Mouse (Mus musculus): Measurements from ENCODE around the gene Pigk. TPM values are rescaled to one million over a fixed set of nuclear protein-coding genes. Genes with fewer than 3 reads are reported as not detected.
"Not testable (repeated sequence)": the region's sequence is repeated elsewhere in the genome, so short reads cannot be mapped to it uniquely, and the experiment has no call there.

The Pigk gene
- polyA plus RNA-seq, 1 experiment from 2014 or later = 50.8 TPM

GRCm38 (mm10) chr3:152699261-152699660, 14.6 kb upstream of the Pigk start:
- H3K4me1 ChIP-seq (replicated peaks) = no peaks in the 10 kb centered on the region
- ATAC-seq (ENCODE audit: low FRiP score, low read depth) = no peak
- 81% methylated on average over 8 of the region's 8 CpGs for WGBS
- H3K27ac ChIP-seq (replicated peaks) = no peak overlapping the region
- H3K36me3 ChIP-seq = no peaks in the 10 kb centered on the region
- no peak overlapping the region for H3K9ac ChIP-seq
- H3K9me3 ChIP-seq = no peaks in the 10 kb centered on the region
- H3K27me3 ChIP-seq = no peaks in the 10 kb centered on the region
- no peak overlapping the region for H3K4me3 ChIP-seq
- no peak overlapping the region for H3K4me2 ChIP-seq

DNA sequence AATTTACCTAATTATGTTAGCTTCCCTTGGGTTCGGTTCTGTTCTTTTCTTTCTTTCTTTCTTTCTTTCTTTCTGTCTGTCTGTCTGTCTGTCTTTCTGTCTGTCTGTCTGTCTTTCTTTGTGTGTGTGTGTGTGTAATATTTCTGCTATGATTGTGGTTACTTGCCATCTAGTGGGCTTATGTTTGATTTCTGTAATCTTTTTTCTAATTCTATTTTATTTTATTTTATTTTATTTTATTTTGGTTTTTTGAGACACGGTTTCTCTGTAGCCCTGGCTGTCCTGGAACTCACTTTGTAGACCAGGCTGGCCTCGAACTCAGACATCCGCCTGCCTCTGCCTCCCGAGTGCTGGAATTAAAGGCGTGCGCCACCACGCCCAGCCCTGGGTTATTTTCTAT, 12.4 kb upstream of the Pigk start:
- ATAC-seq (ENCODE audit: low FRiP score, low read depth) = 0 out of 2 replicates have a peak, but pooled peaks have one; percentile 34

GRCm38 (mm10) chr3:152702274-152702843, 11.5 kb upstream of the Pigk start:
- Histone ChIP-seq H3K4me2 (peak overlapping the region; percentile 43), H3K9ac (no peak overlapping the region), H3K4me1 (replicated peaks) (no peaks in the 10 kb centered on the region), H3K27me3 (no peaks in the 10 kb centered on the region), H3K4me3 (peak overlapping the region; percentile 23), H3K36me3 (no peaks in the 10 kb centered on the region), H3K27ac (replicated peaks) (no peak overlapping the region), H3K9me3 (no peaks in the 10 kb centered on the region)
- 49% methylated on average over 8 of the region's 8 CpGs for WGBS
- ATAC-seq (ENCODE audit: low FRiP score, low read depth) = 0 out of 2 replicates have a peak, but pooled peaks have one; percentile 56

More for the DNA sequence above, 12.4 kb upstream of the Pigk start:
- not testable (repeated sequence) for H3K27me3 ChIP-seq; H3K36me3 ChIP-seq; H3K9me3 ChIP-seq; H3K9ac ChIP-seq; H3K4me2 ChIP-seq; H3K4me1 ChIP-seq (replicated peaks); H3K4me3 ChIP-seq; H3K27ac ChIP-seq (replicated peaks)
- 91% methylated on average over 8 of the region's 8 CpGs for WGBS

GRCm38 (mm10) chr3:152705826-152706225, 8.1 kb upstream of the Pigk start:
- ATAC-seq (ENCODE audit: low FRiP score, low read depth) = no peak
- WGBS = 69% methylated on average over 5 of the region's 5 CpGs

GRCm38 (mm10) chr3:152706901-152707300, 7.0 kb upstream of the Pigk start:
- Histone ChIP-seq H3K36me3 (no peaks in the 10 kb centered on the region), H3K4me3 (no peak overlapping the region), H3K9me3 (no peaks in the 10 kb centered on the region), H3K4me1 (replicated peaks) (no peaks in the 10 kb centered on the region), H3K27ac (replicated peaks) (no peak overlapping the region), H3K27me3 (no peaks in the 10 kb centered on the region), H3K4me2 (no peak overlapping the region), H3K9ac (no peak overlapping the region)
- 72% methylated on average over 2 of the region's 2 CpGs for WGBS
- no peak for ATAC-seq (ENCODE audit: low FRiP score, low read depth)

More at GRCm38 (mm10) chr3:152705826-152706225, 8.1 kb upstream of the Pigk start:
- H3K4me2 ChIP-seq = no peak overlapping the region
- no peak overlapping the region for H3K4me3 ChIP-seq
- H3K4me1 ChIP-seq (replicated peaks) = no peaks in the 10 kb centered on the region
- no peak overlapping the region for H3K9ac ChIP-seq
- no peak overlapping the region for H3K27ac ChIP-seq (replicated peaks)
- no peaks in the 10 kb centered on the region for H3K9me3 ChIP-seq
- no peaks in the 10 kb centered on the region for H3K36me3 ChIP-seq
- H3K27me3 ChIP-seq = no peaks in the 10 kb centered on the region

DNA sequence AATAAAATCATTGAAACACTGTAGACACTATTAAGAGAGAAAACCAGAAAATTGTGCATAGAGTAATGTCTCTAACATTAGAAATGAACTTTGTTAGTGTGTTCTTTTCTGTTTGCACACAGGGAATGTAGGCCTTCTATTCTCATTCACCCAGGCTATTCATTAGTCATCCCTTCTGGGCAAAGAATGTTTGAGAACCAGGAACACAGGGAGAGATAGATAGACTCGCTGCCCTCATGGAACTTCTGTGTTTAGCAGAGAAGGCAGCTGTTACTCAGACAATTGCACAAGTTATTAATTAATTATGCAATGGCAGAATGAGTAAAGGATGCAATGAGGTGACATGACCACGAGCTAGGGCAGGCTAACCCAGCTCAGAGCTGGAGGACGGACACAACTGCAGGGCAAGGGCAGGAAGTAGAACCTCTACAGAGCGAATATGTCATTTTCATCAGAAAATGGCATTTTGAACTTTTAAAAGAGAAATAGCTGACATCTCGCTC, 6.5 kb upstream of the Pigk start:
- 81% methylated on average over 5 of the region's 5 CpGs for WGBS
- Histone ChIP-seq H3K4me3 (no peak overlapping the region), H3K27ac (replicated peaks) (no peak overlapping the region), H3K9ac (no peak overlapping the region), H3K27me3 (no peaks in the 10 kb centered on the region), H3K4me1 (replicated peaks) (no peaks in the 10 kb centered on the region), H3K9me3 (no peaks in the 10 kb centered on the region), H3K4me2 (no peak overlapping the region), H3K36me3 (no peaks in the 10 kb centered on the region)
- ATAC-seq (ENCODE audit: low FRiP score, low read depth) = no peak

DNA sequence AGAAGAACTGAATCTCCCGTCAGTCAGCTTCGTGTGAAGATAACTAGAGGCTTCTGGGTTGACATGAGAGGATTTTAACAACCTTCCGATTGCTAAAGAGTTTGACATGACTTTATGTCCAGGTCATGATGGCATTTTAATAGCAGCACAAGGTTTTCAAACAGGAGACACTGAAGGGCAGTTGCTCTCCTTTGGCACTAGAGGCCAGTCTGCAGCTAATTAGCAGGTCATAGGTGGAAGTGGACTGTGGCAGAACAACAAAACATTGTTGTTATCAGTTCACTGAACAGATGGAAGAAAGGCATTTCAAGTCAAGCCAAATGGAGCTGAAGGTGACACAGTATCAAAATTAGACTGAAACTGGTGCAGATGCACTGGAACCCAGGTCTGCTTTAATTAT, 4.0 kb upstream of the Pigk start:
- no peaks in the 10 kb centered on the region for H3K27me3 ChIP-seq
- H3K36me3 ChIP-seq = no peaks in the 10 kb centered on the region
- no peak overlapping the region for H3K27ac ChIP-seq (replicated peaks)
- no peak overlapping the region for H3K4me2 ChIP-seq
- no peak for ATAC-seq (ENCODE audit: low FRiP score, low read depth)
- WGBS = 85% methylated on average over 3 of the region's 3 CpGs
- peaks cover 6% of the 10 kb centered on the region for H3K4me1 ChIP-seq (replicated peaks)
- H3K9me3 ChIP-seq = no peaks in the 10 kb centered on the region
- H3K9ac ChIP-seq = no peak overlapping the region
- no peak overlapping the region for H3K4me3 ChIP-seq

- H3K36me3 ChIP-seq = no peaks in the 10 kb centered on the region
- H3K4me1 ChIP-seq (replicated peaks) = peaks cover 18% of the 10 kb centered on the region
- 74% methylated on average over 4 of the region's 4 CpGs for WGBS
- H3K27ac ChIP-seq (replicated peaks) = no peak overlapping the region
- H3K4me2 ChIP-seq = no peak overlapping the region
- H3K9me3 ChIP-seq = no peaks in the 10 kb centered on the region
- H3K27me3 ChIP-seq = no peaks in the 10 kb centered on the region
- ATAC-seq (ENCODE audit: low FRiP score, low read depth) = no peak
- no peak overlapping the region for H3K9ac ChIP-seq
- no peak overlapping the region for H3K4me3 ChIP-seq
Observed at GRCm38 (mm10) chr3:152712957-152713356, 943 bp upstream of the Pigk start.

DNA sequence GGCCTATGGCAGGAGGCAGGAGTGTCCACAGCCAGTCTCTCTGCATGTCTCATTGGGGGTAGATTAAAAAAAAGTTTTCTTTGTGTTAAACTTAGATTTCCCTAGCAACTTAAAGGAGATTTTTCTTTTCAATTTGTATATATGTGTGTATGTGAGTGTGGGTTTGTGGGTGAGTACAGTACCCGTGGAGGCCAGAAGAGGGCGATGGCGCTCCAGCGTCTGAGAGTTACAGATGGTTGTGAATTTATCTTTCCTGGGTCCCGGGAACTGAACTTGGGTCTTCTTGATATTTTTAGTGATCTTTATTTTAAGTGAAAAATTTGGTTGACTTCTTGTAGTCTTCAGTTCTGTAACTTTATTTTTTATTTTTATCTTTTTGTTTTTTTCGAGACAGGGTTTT, 7.4 kb downstream of the Pigk start:
- H3K4me1 ChIP-seq (replicated peaks) = no peaks in the 10 kb centered on the region
- no peak for ATAC-seq (ENCODE audit: low FRiP score, low read depth)
- 81% methylated on average over 6 of the region's 6 CpGs for WGBS
- H3K4me2 ChIP-seq = no peak overlapping the region
- peaks cover 3% of the 10 kb centered on the region; the same call in 1 of the 2 replicates for H3K36me3 ChIP-seq
- H3K27ac ChIP-seq (replicated peaks) = no peak overlapping the region
- H3K9ac ChIP-seq = no peak overlapping the region
- no peaks in the 10 kb centered on the region for H3K27me3 ChIP-seq
- no peaks in the 10 kb centered on the region for H3K9me3 ChIP-seq
- H3K4me3 ChIP-seq = no peak overlapping the region

DNA sequence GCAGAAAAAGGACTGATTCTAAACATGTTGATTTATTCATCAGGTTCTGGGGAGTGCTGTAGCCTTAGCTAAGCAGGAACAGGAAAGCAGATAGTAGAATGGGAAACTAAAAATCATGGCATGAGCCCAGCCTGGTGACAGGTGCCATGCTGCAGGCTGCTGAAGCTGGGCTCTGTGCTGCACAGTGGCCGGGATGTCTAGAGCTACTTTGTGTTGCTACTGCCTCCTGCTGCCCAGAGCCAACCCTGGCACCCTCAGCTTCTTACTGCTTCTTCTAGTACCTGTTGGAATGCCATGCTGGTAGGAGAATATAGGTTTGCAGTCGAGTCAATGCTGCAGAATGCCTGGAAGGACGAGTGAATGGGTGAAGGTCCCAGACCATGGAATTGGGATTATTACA, 8.9 kb downstream of the Pigk start:
- Histone ChIP-seq H3K4me3 (no peak overlapping the region), H3K4me2 (no peak overlapping the region), H3K27ac (replicated peaks) (no peak overlapping the region), H3K4me1 (replicated peaks) (no peaks in the 10 kb centered on the region), H3K36me3 (peaks cover 3% of the 10 kb centered on the region; the same call in 1 of the 2 replicates), H3K27me3 (no peaks in the 10 kb centered on the region), H3K9me3 (no peaks in the 10 kb centered on the region), H3K9ac (no peak overlapping the region)
- 0 out of 2 replicates have a peak, but pooled peaks have one; percentile 48 for ATAC-seq (ENCODE audit: low FRiP score, low read depth)
- WGBS = 63% methylated on average over 3 of the region's 3 CpGs

GRCm38 (mm10) chr3:152724446-152724845, 10.5 kb downstream of the Pigk start:
- H3K27ac ChIP-seq (replicated peaks) = no peak overlapping the region
- no peaks in the 10 kb centered on the region for H3K4me1 ChIP-seq (replicated peaks)
- H3K9me3 ChIP-seq = no peaks in the 10 kb centered on the region
- WGBS = 88% methylated on average over 9 of the region's 9 CpGs
- no peak for ATAC-seq (ENCODE audit: low FRiP score, low read depth)
- no peak overlapping the region for H3K4me3 ChIP-seq
- H3K36me3 ChIP-seq = peaks cover 3% of the 10 kb centered on the region; the same call in 1 of the 2 replicates
- H3K27me3 ChIP-seq = no peaks in the 10 kb centered on the region
- H3K4me2 ChIP-seq = no peak overlapping the region
- no peak overlapping the region for H3K9ac ChIP-seq

- 46% methylated on average over 6 of the region's 6 CpGs for WGBS
- H3K9me3 ChIP-seq = no peaks in the 10 kb centered on the region
- H3K4me1 ChIP-seq (replicated peaks) = no peaks in the 10 kb centered on the region
- H3K36me3 ChIP-seq = peaks cover 1% of the 10 kb centered on the region; the same call in 1 of the 2 replicates
- H3K4me2 ChIP-seq = no peak overlapping the region
- H3K9ac ChIP-seq = no peak overlapping the region
- no peak overlapping the region for H3K4me3 ChIP-seq
- no peaks in the 10 kb centered on the region for H3K27me3 ChIP-seq
- ATAC-seq (ENCODE audit: low FRiP score, low read depth) = no peak
- H3K27ac ChIP-seq (replicated peaks) = no peak overlapping the region
Observed at GRCm38 (mm10) chr3:152728238-152728637, 14.3 kb downstream of the Pigk start.

GRCm38 (mm10) chr3:152733011-152733410, 19.1 kb downstream of the Pigk start:
- no peak for ATAC-seq (ENCODE audit: low FRiP score, low read depth)
- no peaks in the 10 kb centered on the region for H3K36me3 ChIP-seq
- no peak overlapping the region for H3K27ac ChIP-seq (replicated peaks)
- no peaks in the 10 kb centered on the region for H3K4me1 ChIP-seq (replicated peaks)
- no peak overlapping the region for H3K9ac ChIP-seq
- H3K27me3 ChIP-seq = no peaks in the 10 kb centered on the region
- no peak overlapping the region for H3K4me2 ChIP-seq
- H3K9me3 ChIP-seq = no peaks in the 10 kb centered on the region
- H3K4me3 ChIP-seq = no peak overlapping the region
- WGBS = 97% methylated on average over 4 of the region's 4 CpGs
